Mouse (Mus musculus): ENCODE data around the gene Klk1b4. TPM values are rescaled to one million over a fixed set of nuclear protein-coding genes. Genes with fewer than 3 reads are reported as not detected.
"Not testable (repeated sequence)": the region's sequence is repeated elsewhere in the genome, so short reads cannot be mapped to it uniquely, and the experiment has no call there.

Gene Klk1b4
- polyA plus RNA-seq, 1 experiment from 2014 or later = not detected

DNA sequence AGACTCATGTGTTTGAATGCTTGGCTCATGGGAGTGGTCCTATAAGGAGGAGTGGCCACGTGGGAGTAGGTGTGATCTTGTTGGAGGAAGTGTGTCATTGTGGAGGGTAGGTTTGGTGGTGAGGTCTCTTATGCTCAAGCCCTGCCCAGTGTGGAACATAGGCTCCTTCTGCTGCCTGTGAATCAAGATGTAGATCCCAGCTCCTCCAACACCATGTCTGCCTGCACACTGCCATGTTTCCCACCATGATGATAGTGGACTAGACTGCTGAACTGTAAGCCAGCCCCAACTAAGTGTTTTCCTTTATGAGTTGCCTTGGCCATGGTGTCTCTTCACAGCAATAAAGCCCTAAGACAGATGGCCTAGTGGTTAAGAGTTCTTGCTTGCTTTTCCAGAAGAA, 36.8 kb downstream of the Klk1b4 start:
- WGBS = 61% methylated on average over 1 of the region's 1 CpGs
- ATAC-seq (ENCODE audit: insufficient read depth) (no peak), DNase-seq (no peak)
- TF ChIP-seq CTCF (IDR thresholded peaks at IDR 0.05; ENCODE audit: low read depth) = no peak
- Histone ChIP-seq H3K9me3 (ENCODE audit: low read depth, low read length) (no peaks in the 10 kb centered on the region), H3K36me3 (ENCODE audit: insufficient read depth) (peaks cover 13% of the 10 kb centered on the region), H3K4me2 (no peak overlapping the region), H3K4me3 (ENCODE audit: low read depth, low read length) (no peak overlapping the region), H3K27ac (ENCODE audit: low read depth) (no peak overlapping the region), H3K27me3 (ENCODE audit: insufficient read depth, low read length) (no peaks in the 10 kb centered on the region), H3K9ac (no peak overlapping the region), H3K4me1 (ENCODE audit: insufficient read depth) (peaks cover 6% of the 10 kb centered on the region; the same call in 1 of the 2 replicates)

DNA sequence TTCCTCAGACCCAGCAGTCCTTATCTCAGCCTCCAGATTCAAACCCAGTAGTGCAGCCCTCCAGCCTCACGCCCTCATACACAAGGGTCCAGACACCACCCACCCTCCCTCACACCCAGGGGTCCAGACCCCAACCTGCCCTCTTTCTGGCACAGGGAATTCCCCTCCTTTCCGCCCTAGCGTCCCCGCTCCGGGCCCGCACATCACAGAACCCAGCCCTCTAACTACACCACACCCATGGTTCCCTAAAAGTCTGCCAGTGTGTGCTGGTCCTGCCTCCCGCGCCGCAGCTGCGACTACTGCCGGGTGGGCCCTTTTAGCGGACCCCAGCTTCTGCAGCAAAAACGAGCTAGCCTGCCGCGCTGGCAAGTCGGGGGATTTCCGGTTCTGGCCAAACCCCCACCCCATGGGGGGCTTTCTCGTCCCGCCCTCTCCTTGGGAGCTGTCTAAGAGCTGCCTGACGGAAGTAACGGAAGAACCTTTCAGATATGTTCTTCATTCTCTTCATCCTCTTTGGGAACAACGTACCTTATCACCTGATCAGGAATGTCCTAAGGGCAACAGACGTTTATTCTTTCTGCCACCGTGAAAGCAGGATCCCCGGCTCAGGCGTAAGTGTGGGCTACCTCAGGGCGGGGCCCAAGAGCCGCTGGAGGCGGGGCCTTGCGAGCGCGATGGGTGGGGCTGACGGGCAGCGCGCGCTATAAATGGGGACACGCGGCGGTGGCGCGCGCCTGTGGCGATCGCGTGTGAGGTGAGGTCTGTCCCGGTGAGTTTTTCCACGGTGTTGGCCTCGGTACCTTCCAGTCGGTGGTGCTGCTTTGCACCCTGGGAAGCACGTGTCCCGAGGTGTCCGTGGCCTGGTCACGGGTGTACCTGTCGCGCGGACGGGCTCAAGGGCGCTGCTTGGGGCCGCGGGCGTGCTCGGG, 39.1 kb downstream of the Klk1b4 start, which contains the start of the genes 1700028J19Rik and 2410002F23Rik:
1700028J19Rik (minus strand) TSS at position 641 of the 929 bp plus-strand sequence.
2410002F23Rik (plus strand) TSS at position 668 of the 929 bp plus-strand sequence.
- no peaks in the 10 kb centered on the region for H3K9me3 ChIP-seq (ENCODE audit: low read depth, low read length)
- H3K4me1 ChIP-seq (ENCODE audit: insufficient read depth) = peaks cover 6% of the 10 kb centered on the region; the same call in 1 of the 2 replicates
- peak within 1 kb of the TSS; percentile 95 for H3K27ac ChIP-seq (ENCODE audit: low read depth)
- peaks cover 34% of the 10 kb centered on the region for H3K36me3 ChIP-seq (ENCODE audit: insufficient read depth)
- H3K4me3 ChIP-seq (ENCODE audit: low read depth, low read length) = peak within 1 kb of the TSS; percentile 95
- under 1% methylated on average over 62 of the region's 62 CpGs for WGBS
- 0 out of 2 replicates have a peak, but pooled peaks have one; percentile 3 for TF ChIP-seq CTCF (IDR thresholded peaks at IDR 0.05; ENCODE audit: low read depth)
- DNase-seq (peak; percentile 96), ATAC-seq (ENCODE audit: insufficient read depth) (peak; percentile 86)
- H3K27me3 ChIP-seq (ENCODE audit: insufficient read depth, low read length) = no peaks in the 10 kb centered on the region
- H3K9ac ChIP-seq = peak within 1 kb of the TSS; percentile 93
- H3K4me2 ChIP-seq = peak within 1 kb of the TSS; percentile 71

DNA sequence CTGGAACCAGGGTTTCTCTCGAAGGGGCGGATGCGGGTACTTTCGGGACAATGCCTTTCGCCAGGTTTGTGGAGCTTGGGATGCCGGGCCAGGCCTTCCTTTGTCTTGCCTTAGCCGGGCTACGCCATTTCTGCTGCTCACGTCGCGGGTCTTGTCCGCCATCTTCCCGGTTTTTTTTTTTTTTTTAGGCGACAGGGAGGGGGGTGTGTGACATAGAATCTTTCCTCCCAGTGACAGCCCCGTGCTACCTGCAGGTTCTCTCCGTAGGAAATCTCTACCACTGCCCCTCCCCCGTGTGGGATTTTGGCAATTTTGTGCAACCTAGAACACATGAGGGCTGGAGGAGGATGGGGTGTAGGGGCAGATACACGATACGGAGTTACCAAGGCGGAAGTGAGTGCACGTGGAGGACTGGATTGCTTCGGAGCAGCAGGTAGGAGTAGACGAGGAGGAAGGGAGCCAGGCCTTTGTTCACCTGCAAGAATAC, 39.8 kb downstream of the Klk1b4 start:
- ATAC-seq (ENCODE audit: insufficient read depth) (peak; percentile 22), DNase-seq (peak; percentile 74)
- Histone ChIP-seq H3K9me3 (ENCODE audit: low read depth, low read length) (no peaks in the 10 kb centered on the region), H3K4me1 (ENCODE audit: insufficient read depth) (peaks cover 6% of the 10 kb centered on the region; the same call in 1 of the 2 replicates), H3K9ac (peak overlapping the region; percentile 93), H3K4me3 (ENCODE audit: low read depth, low read length) (peak overlapping the region; percentile 95), H3K27me3 (ENCODE audit: insufficient read depth, low read length) (no peaks in the 10 kb centered on the region), H3K36me3 (ENCODE audit: insufficient read depth) (peaks cover 34% of the 10 kb centered on the region), H3K4me2 (peak overlapping the region; percentile 71), H3K27ac (ENCODE audit: low read depth) (peak overlapping the region; percentile 95)
- under 1% methylated on average over 23 of the region's 23 CpGs for WGBS
- TF ChIP-seq CTCF (IDR thresholded peaks at IDR 0.05; ENCODE audit: low read depth) = no peak

DNA sequence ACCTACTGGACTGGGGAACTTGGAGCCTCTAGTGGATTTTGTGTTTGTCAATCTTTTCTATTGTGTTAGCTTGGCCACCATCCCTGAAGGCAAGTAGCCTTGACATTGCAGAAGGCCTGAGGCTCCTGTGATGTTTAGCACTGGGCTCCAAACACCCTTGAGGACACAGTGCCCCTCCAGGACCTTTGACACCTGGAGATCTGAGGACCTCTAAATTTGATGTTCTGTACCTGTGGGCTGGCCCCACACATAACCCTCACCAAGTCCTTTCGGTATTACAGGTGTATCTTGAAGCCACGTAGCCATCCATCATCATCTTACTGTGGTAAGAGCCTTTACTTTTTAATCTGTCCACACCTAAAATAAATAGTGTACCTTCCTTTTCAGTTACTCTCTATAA, 40.7 kb downstream of the Klk1b4 start:
- no peaks in the 10 kb centered on the region for H3K27me3 ChIP-seq (ENCODE audit: insufficient read depth, low read length)
- no peaks in the 10 kb centered on the region for H3K9me3 ChIP-seq (ENCODE audit: low read depth, low read length)
- DNase-seq (no peak), ATAC-seq (ENCODE audit: insufficient read depth) (no peak)
- peak overlapping the region; percentile 95 for H3K4me3 ChIP-seq (ENCODE audit: low read depth, low read length)
- no peak for TF ChIP-seq CTCF (IDR thresholded peaks at IDR 0.05; ENCODE audit: low read depth)
- peak overlapping the region; percentile 71 for H3K4me2 ChIP-seq
- H3K27ac ChIP-seq (ENCODE audit: low read depth) = no peak overlapping the region
- H3K36me3 ChIP-seq (ENCODE audit: insufficient read depth) = peaks cover 44% of the 10 kb centered on the region
- 79% methylated on average over 2 of the region's 2 CpGs for WGBS
- peak overlapping the region; percentile 93 for H3K9ac ChIP-seq
- peaks cover 6% of the 10 kb centered on the region; the same call in 1 of the 2 replicates for H3K4me1 ChIP-seq (ENCODE audit: insufficient read depth)

DNA sequence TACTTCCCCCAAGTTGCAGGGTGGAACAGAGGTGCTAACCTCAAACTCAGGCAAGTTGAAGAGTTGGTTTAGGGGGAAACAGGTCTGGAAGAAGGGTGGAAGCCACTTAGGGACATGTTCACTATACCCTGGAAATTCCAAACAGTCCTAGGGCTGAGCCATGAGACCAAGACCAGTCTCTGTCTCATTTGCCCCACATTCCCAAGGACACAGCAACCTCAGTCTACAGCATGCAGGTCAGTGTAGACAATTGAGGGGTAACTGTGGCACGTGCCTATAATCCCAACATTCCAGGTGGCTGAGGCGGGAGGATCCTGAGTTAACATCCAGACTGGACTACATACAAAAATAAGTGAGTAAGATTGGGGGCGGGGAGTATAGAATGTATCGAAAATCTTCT, 42.0 kb downstream of the Klk1b4 start:
- Histone ChIP-seq H3K27me3 (ENCODE audit: insufficient read depth, low read length) (no peaks in the 10 kb centered on the region), H3K4me1 (ENCODE audit: insufficient read depth) (peaks cover 6% of the 10 kb centered on the region; the same call in 1 of the 2 replicates), H3K4me3 (ENCODE audit: low read depth, low read length) (no peak overlapping the region), H3K4me2 (no peak overlapping the region), H3K27ac (ENCODE audit: low read depth) (no peak overlapping the region), H3K9ac (no peak overlapping the region), H3K36me3 (ENCODE audit: insufficient read depth) (peaks cover 55% of the 10 kb centered on the region), H3K9me3 (ENCODE audit: low read depth, low read length) (no peaks in the 10 kb centered on the region)
- no peak for TF ChIP-seq CTCF (IDR thresholded peaks at IDR 0.05; ENCODE audit: low read depth)
- 88% methylated on average over 4 of the region's 4 CpGs for WGBS
- ATAC-seq (ENCODE audit: insufficient read depth) (no peak), DNase-seq (no peak)

DNA sequence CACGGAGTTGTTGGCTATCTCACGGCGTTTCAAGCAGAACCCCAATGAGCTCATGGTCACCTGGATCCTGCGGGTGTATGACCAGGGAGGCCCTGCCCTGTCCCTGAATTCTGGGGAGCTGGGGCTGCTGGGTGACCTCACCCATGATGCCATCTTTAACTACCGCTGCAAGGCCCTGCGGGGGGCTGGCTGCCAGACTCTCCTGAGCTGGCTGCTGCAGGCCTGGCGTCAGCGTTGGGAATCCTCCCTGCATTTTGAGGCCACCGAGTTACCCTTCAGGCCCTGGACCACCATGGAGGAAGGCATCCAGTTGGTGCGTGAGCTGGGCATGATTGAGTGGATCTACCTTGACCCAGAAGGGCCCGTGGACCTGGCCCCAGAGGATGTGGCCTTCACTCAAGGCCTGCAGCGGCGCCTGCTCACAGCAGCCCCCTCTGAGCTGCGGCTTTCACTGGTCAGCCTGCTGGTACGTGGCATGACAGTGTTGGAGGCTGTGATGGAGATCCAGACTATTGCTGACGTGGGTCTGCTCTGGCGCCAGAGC, 43.6 kb downstream of the Klk1b4 start:
- not testable (repeated sequence) for H3K9me3 ChIP-seq (ENCODE audit: low read depth, low read length); H3K9ac ChIP-seq; DNase-seq; ATAC-seq (ENCODE audit: insufficient read depth); H3K27ac ChIP-seq (ENCODE audit: low read depth); H3K4me2 ChIP-seq; H3K27me3 ChIP-seq (ENCODE audit: insufficient read depth, low read length); H3K4me3 ChIP-seq (ENCODE audit: low read depth, low read length); H3K4me1 ChIP-seq (ENCODE audit: insufficient read depth)
- peaks cover 55% of the 10 kb centered on the region for H3K36me3 ChIP-seq (ENCODE audit: insufficient read depth)
- 86% methylated on average over 17 of the region's 17 CpGs for WGBS

Data from lung, embryonic 14.5 days (tissue).